Mouse (Mus musculus) G1E (cell line): ENCODE data around the gene Fam185a.

Experiments used
- CTCF ChIP-seq: IDR thresholded peaks from 2 replicates; pipeline ENCODE4 v1.5.1; 2012; ENCODE audit warnings: low read depth, low read length, inconsistent platforms, mixed read lengths
- GATA1 ChIP-seq: IDR thresholded peaks from 2 replicates; pipeline ENCODE4 v1.6.1; 2012; ENCODE audit warnings: borderline replicate concordance, low read length, inconsistent platforms, mixed read lengths

- TF ChIP-seq CTCF (no peak), GATA1 (no peak)
These were observed 72.1 kb downstream of the Fam185a start for GRCm38 (mm10) chr5:21496881-21497280.
